Mouse (Mus musculus) MEL (cell line): ENCODE results near the gene Get4. TPM values are rescaled to one million over a fixed set of nuclear protein-coding genes. Genes with fewer than 3 reads are reported as not detected.

Experiments used
- DNase-seq: peaks from one replicate; pipeline ENCODE4 v3.0.0; 2011; ENCODE audit warnings: low read depth, low spot score
- H3K27ac ChIP-seq: 2 replicates; pipeline ENCODE4 v1.5.1; 2012; ENCODE audit warnings: low read depth, mild to moderate bottlenecking, control low read depth, low read length, moderate library complexity; ENCODE audit not compliant: control insufficient read depth
- H3K27me3 ChIP-seq, 2 experiments: fragments of 150-350 bp in 1 of 2; sonication (generic) in 1 of 2; 2 replicates each; pipeline ENCODE4 v1.6.1; 2012; ENCODE audit warnings: low read length in 2 of 2, mild to moderate bottlenecking in 2 of 2, improper control_type of control experiment in 1 of 2, moderate library complexity in 1 of 2; ENCODE audit not compliant: insufficient read depth in 2 of 2, control insufficient read depth in 1 of 2
- H3K36me3 ChIP-seq, 2 experiments: 2 replicates each; pipeline ENCODE4 v1.6.1; 2012 to 2014; ENCODE audit warnings: low read length in 2 of 2, improper control_type of control experiment in 1 of 2, inconsistent platforms in 1 of 2, mild to moderate bottlenecking in 1 of 2; ENCODE audit not compliant: insufficient read depth in 2 of 2, control insufficient read depth in 1 of 2
- H3K4me1 ChIP-seq, 2 experiments: fragments of 150-350 bp in 1 of 2; sonication (generic) in 1 of 2; 2 replicates each; pipeline ENCODE4 v1.6.1; 2012; ENCODE audit warnings: low read length in 2 of 2, improper control_type of control experiment in 1 of 2, mild to moderate bottlenecking in 1 of 2; ENCODE audit not compliant: insufficient read depth in 2 of 2, control insufficient read depth in 1 of 2
- H3K4me3 ChIP-seq, 2 experiments: fragments of 150-350 bp in 1 of 2; sonication (generic) in 1 of 2; 2 replicates each; pipeline ENCODE4 v1.5.1; 2012; ENCODE audit warnings: low read depth in 2 of 2, low read length in 2 of 2, mild to moderate bottlenecking in 2 of 2, moderate library complexity in 2 of 2, control low read depth in 1 of 2, improper control_type of control experiment in 1 of 2; ENCODE audit not compliant: control insufficient read depth in 1 of 2, insufficient read depth in 1 of 2
- H3K79me2 ChIP-seq: 2 replicates; pipeline ENCODE4 v1.6.1; 2012; ENCODE audit warnings: mild to moderate bottlenecking, low read length, moderate library complexity; ENCODE audit not compliant: control insufficient read depth, poor library complexity, insufficient read depth
- H3K9ac ChIP-seq: 2 replicates; pipeline ENCODE4 v1.6.1; 2012; ENCODE audit warnings: low read depth, mild to moderate bottlenecking, control low read depth, low read length, moderate library complexity; ENCODE audit not compliant: control insufficient read depth, poor library complexity, severe bottlenecking
- H3K9me3 ChIP-seq: fragments of 150-350 bp; sonication (generic); replicated peaks from 2 replicates; pipeline ENCODE4 v1.6.1; 2012; ENCODE audit warnings: mild to moderate bottlenecking, low read length, improper control_type of control experiment, moderate library complexity; ENCODE audit not compliant: insufficient read depth
- E2F4 ChIP-seq: IDR thresholded peaks from 2 replicates; pipeline ENCODE4 v1.6.1; 2011; ENCODE audit warnings: low read depth, low read length, improper control_type of control experiment, borderline replicate concordance
- GATA1 ChIP-seq: IDR thresholded peaks from 2 replicates; pipeline ENCODE4 v1.6.1; 2011; ENCODE audit warnings: low read depth, low read length, improper control_type of control experiment
- HCFC1 ChIP-seq: IDR thresholded peaks from 2 replicates; pipeline ENCODE4 v1.6.1; 2012; ENCODE audit warnings: low read depth, mild to moderate bottlenecking, inconsistent platforms, low read length, improper control_type of control experiment, moderate library complexity
- KAT2A ChIP-seq: conservative IDR thresholded peaks from 2 replicates; pipeline ENCODE4 v1.6.1; 2012; ENCODE audit warnings: low read depth, low read length, improper control_type of control experiment, inconsistent platforms
- MAX ChIP-seq: IDR thresholded peaks from 2 replicates; pipeline ENCODE4 v1.6.1; 2011; ENCODE audit warnings: low read length, improper control_type of control experiment
- MAZ ChIP-seq: IDR thresholded peaks from 2 replicates; pipeline ENCODE4 v1.6.1; 2012; ENCODE audit warnings: low read depth, mild to moderate bottlenecking, inconsistent platforms, low read length, improper control_type of control experiment
- MXI1 ChIP-seq: IDR thresholded peaks from 2 replicates; pipeline ENCODE4 v1.6.1; 2011; ENCODE audit warnings: mild to moderate bottlenecking, low read depth, low read length, improper control_type of control experiment
- MYB ChIP-seq: IDR thresholded peaks from 2 replicates; pipeline ENCODE4 v1.6.1; 2011; ENCODE audit warnings: mild to moderate bottlenecking, low read depth, low read length, improper control_type of control experiment
- MYC ChIP-seq: IDR thresholded peaks from 2 replicates; pipeline ENCODE4 v1.6.1; 2011; ENCODE audit warnings: low read depth, mild to moderate bottlenecking, low read length, improper control_type of control experiment, moderate library complexity
- NELFE ChIP-seq: IDR thresholded peaks from 2 replicates; pipeline ENCODE4 v1.6.1; 2011; ENCODE audit warnings: low read depth, low read length, improper control_type of control experiment
- RAD21 ChIP-seq: IDR thresholded peaks from 2 replicates; pipeline ENCODE4 v1.6.1; 2011; ENCODE audit warnings: mild to moderate bottlenecking, low read depth, low read length, improper control_type of control experiment
- SIN3A ChIP-seq: IDR thresholded peaks from 2 replicates; pipeline ENCODE4 v1.6.1; 2012; ENCODE audit warnings: low read length, improper control_type of control experiment, inconsistent platforms
- SMC3 ChIP-seq: IDR thresholded peaks from 2 replicates; pipeline ENCODE4 v1.6.1; 2011; ENCODE audit warnings: low read depth, low read length, improper control_type of control experiment
- TAL1 ChIP-seq: IDR thresholded peaks from 2 replicates; pipeline ENCODE4 v1.6.1; 2012; ENCODE audit warnings: mild to moderate bottlenecking, inconsistent platforms, low read length, moderate library complexity, mixed read lengths
- TBP ChIP-seq: IDR thresholded peaks from 2 replicates; pipeline ENCODE4 v1.8.0; 2011; ENCODE audit warnings: low read depth, low read length, improper control_type of control experiment
- USF1 ChIP-seq: IDR thresholded peaks from 2 replicates; pipeline ENCODE4 v1.6.1; 2014; ENCODE audit warnings: low read depth, mild to moderate bottlenecking, inconsistent platforms, low read length, improper control_type of control experiment, moderate library complexity
- USF2 ChIP-seq, 2 experiments: IDR thresholded peaks; 2 replicates each; pipeline ENCODE4 v1.6.1; 2011 to 2012; ENCODE audit warnings: improper control_type of control experiment in 2 of 2, low read length in 2 of 2, borderline replicate concordance in 1 of 2, inconsistent platforms in 1 of 2, low read depth in 1 of 2, mild to moderate bottlenecking in 1 of 2; ENCODE audit not compliant: insufficient read depth in 1 of 2
- ZMIZ1 ChIP-seq: IDR thresholded peaks from 2 replicates; pipeline ENCODE4 v1.6.1; 2012; ENCODE audit warnings: low read depth, mild to moderate bottlenecking, inconsistent platforms, low read length, improper control_type of control experiment, moderate library complexity
- polyA plus RNA-seq, 2 experiments: library from polyadenylated mRNA; stranded (reverse) in 1 of 2; unstranded in 1 of 2; fragments of >175 nt in 1 of 2; fragments of >200 nt in 1 of 2; gene quantifications; 2 replicates each; pipeline versions ENCODE4 v1.2.1 to v1.2.4; 2012; ENCODE audit warnings: low replicate concordance in 2 of 2, low read depth in 1 of 2; ENCODE audit not compliant: insufficient read length in 2 of 2, insufficient read depth in 1 of 2, missing spikeins in 1 of 2
- total RNA-seq: library from RNA; depleted of rRNA; stranded (reverse); fragments of 300-350 nt; gene quantifications from 2 replicates; pipeline ENCODE4 v1.2.3, GENCODE M21; 2012; rRNA removed

Get4 gene
- total and polyA plus RNA-seq, 3 experiments, result 117 to 180 TPM; not detected in 1

GRCm38 (mm10) chr5:139317751-139318504 is 65.8 kb downstream of the Get4 start:
- peaks cover 2% of the 10 kb centered on the region; the same call in 1 of the 2 replicates for H3K79me2 ChIP-seq
- H3K27ac ChIP-seq, result no peak overlapping the region
- H3K36me3 ChIP-seq, result no peaks in the 10 kb centered on the region
- TF ChIP-seq MAX, result no peak
- TF ChIP-seq SMC3, result no peak
- TF ChIP-seq TAL1, result no peak
- TF ChIP-seq KAT2A, result no peak
- TF ChIP-seq HCFC1, result no peak
- TF ChIP-seq MAZ, result no peak
- no peak for TF ChIP-seq MYC
- TF ChIP-seq MXI1, result no peak
- no peak for TF ChIP-seq GATA1
- no peak for TF ChIP-seq USF2 (IDR thresholded peaks at IDR 0.05; ENCODE audit: borderline replicate concordance in 1 of 2, insufficient read depth in 1 of 2, low read depth in 1 of 2, low read length in 2 of 2)
- TF ChIP-seq ZMIZ1, result no peak
- no peak for TF ChIP-seq MYB
- TF ChIP-seq TBP, result no peak
- no peak for TF ChIP-seq RAD21
- TF ChIP-seq USF1, result no peak
- TF ChIP-seq SIN3A, result no peak
- TF ChIP-seq E2F4, result no peak
- TF ChIP-seq NELFE, result no peak
- no peaks in the 10 kb centered on the region for H3K4me1 ChIP-seq
- no peak overlapping the region for H3K4me3 ChIP-seq
- no peak for DNase-seq
- no peaks in the 10 kb centered on the region for H3K9me3 ChIP-seq
- no peaks in the 10 kb centered on the region for H3K27me3 ChIP-seq
- no peak overlapping the region for H3K9ac ChIP-seq

Other genes starting within 250 kb of the Get4 start
- not detected in 2 replicates for gene Prkar1b, start 102.3 kb upstream of the Get4 start, total RNA-seq
- gene Prkar1b, start 102.3 kb upstream of the Get4 start, polyA plus RNA-seq, result not detected
- gene Dnaaf5, start 102.1 kb upstream of the Get4 start, total RNA-seq, result 17.0 and 20.1 TPM in 2 replicates
- gene Dnaaf5, start 102.1 kb upstream of the Get4 start, polyA plus RNA-seq, result 10 to 100 TPM in 1 of 2 experiments, not detected in 1; 35.4 TPM
- 71.1 and 71.3 TPM in 2 replicates for gene Sun1, start 51.7 kb upstream of the Get4 start, total RNA-seq
- gene Sun1, start 51.7 kb upstream of the Get4 start, polyA plus RNA-seq, result 10 to 100 TPM in 1 of 2 experiments, not detected in 1; 79.0 TPM
- 38.3 and 52.9 TPM in 2 replicates for gene Adap1, start 73.3 kb downstream of the Get4 start, total RNA-seq
- gene Adap1, start 73.3 kb downstream of the Get4 start, polyA plus RNA-seq, result 10 to 100 TPM in 1 of 2 experiments, not detected in 1; 59.8 TPM
- 49.1 and 53.0 TPM in 2 replicates for gene Cox19, start 99.1 kb downstream of the Get4 start, total RNA-seq
- gene Cox19, start 99.1 kb downstream of the Get4 start, polyA plus RNA-seq, result 10 to 100 TPM in 1 of 2 experiments, not detected in 1; 73.2 TPM
- gene Cyp2w1, start 100.3 kb downstream of the Get4 start, total RNA-seq, result not detected in 2 replicates
- not detected for gene Cyp2w1, start 100.3 kb downstream of the Get4 start, polyA plus RNA-seq
- gene Gpr146, start 125.4 kb downstream of the Get4 start, total RNA-seq, result 0.92 and 2.1 TPM in 2 replicates
- gene Gpr146, start 125.4 kb downstream of the Get4 start, polyA plus RNA-seq, result 1 to 10 TPM in 1 of 2 experiments, not detected in 1; 4.5 TPM
- gene C130050O18Rik, start 153.0 kb downstream of the Get4 start, total RNA-seq, result 0.10 and 0.12 TPM in 2 replicates
- under 1 TPM in 1 of 2 experiments, not detected in 1; 0.21 TPM for gene C130050O18Rik, start 153.0 kb downstream of the Get4 start, polyA plus RNA-seq
- 0.07 and 0.15 TPM in 2 replicates for gene Gper1, start 170.8 kb downstream of the Get4 start, total RNA-seq
- under 1 TPM in 1 of 2 experiments, not detected in 1; 0.07 TPM for gene Gper1, start 170.8 kb downstream of the Get4 start, polyA plus RNA-seq
- gene 3110082I17Rik, start 208.2 kb downstream of the Get4 start, total RNA-seq, result 43.2 and 58.1 TPM in 2 replicates
- gene 3110082I17Rik, start 208.2 kb downstream of the Get4 start, polyA plus RNA-seq, result 10 to 100 TPM in 1 of 2 experiments, not detected in 1; 79.5 TPM
- gene Zfand2a, start 232.2 kb downstream of the Get4 start, total RNA-seq, result 12.4 and 13.8 TPM in 2 replicates
- 10 to 100 TPM in 1 of 2 experiments, not detected in 1; 15.3 TPM for gene Zfand2a, start 232.2 kb downstream of the Get4 start, polyA plus RNA-seq